8 mouse cellular contexts compared by ENCODE assay signal in the genomic region with DNA sequence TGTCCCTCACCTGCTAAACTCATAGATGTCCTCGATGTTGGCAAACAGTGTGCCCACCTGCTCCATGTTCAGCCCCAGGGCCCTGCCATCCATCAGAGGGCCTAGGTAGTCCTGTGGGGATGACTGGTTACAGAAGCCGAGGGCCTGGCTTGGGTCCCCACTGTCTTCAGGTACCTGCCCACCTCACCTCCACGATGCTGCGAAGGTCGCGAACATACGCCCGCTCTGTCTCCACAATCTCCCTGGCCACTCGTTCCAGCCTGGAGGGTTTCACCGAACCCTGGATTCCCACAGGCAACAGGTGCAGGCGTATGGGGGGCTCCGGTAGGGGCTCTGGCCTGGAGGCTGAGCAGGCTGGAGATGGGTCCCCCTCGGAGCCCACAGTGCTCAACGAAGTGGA. TPM values are rescaled to one million over a fixed set of nuclear protein-coding genes. Genes with fewer than 3 reads are reported as not detected.
DNase-seq lines count a peak whose midpoint lies in the region; ATAC-seq and TF ChIP-seq lines count a peak whose summit lies in the region.

No protein-coding gene starts in this region.

- intact Hi-C loops in heart, postnatal 10 days (cut with DNase I), result loop anchor here (1.0 to 10.0 kb wide), 2 partner anchors 20 to 585 kb away; partner anchors contain the start of gene Rps16

- H3K27ac ChIP-seq in heart, embryonic 13.5 days (replicated peaks), result no peak overlapping the region
- H3K27ac ChIP-seq in brown adipose tissue, adult 24 weeks (replicated peaks; ENCODE audit: low read depth, low read length), result no peak overlapping the region
- H3K27ac ChIP-seq in forebrain, embryonic 15.5 days (replicated peaks), result no peak overlapping the region
- H3K27ac ChIP-seq in limb, embryonic 14.5 days (replicated peaks; ENCODE audit: low read depth, low read length), result no peak overlapping the region

- WGBS in heart, embryonic 13.5 days, result 92% methylated on average over 14 of the region's 14 CpGs
- WGBS in forebrain, embryonic 15.5 days, result 94% methylated on average over 14 of the region's 14 CpGs
- WGBS in limb, embryonic 14.5 days, result 87% methylated on average over 14 of the region's 14 CpGs

- no peaks in the 10 kb centered on the region for H3K27me3 ChIP-seq in heart, embryonic 13.5 days (replicated peaks)
- H3K27me3 ChIP-seq in forebrain, embryonic 15.5 days, result no peaks in the 10 kb centered on the region
- no peaks in the 10 kb centered on the region for H3K27me3 ChIP-seq in limb, embryonic 14.5 days (ENCODE audit: control insufficient read depth, insufficient read depth, low read length)

- peaks cover 55% of the 10 kb centered on the region for H3K36me3 ChIP-seq in heart, embryonic 13.5 days
- H3K36me3 ChIP-seq in forebrain, embryonic 15.5 days, result peaks cover 33% of the 10 kb centered on the region
- H3K36me3 ChIP-seq in limb, embryonic 14.5 days (ENCODE audit: control insufficient read depth, insufficient read depth, low read length), result peaks cover 50% of the 10 kb centered on the region

- ATAC-seq in heart, embryonic 13.5 days (ENCODE audit: extremely low read depth, insufficient number of reproducible peaks, low FRiP score, low TSS enrichment), result no peak
- no peak for ATAC-seq in forebrain, embryonic 15.5 days (replicated peaks)
- ATAC-seq in limb, embryonic 14.5 days (ENCODE audit: low FRiP score, low read depth), result no peak

- peak overlapping the region; percentile 87 for H3K4me2 ChIP-seq in heart, embryonic 13.5 days
- peak overlapping the region; percentile 79 for H3K4me2 ChIP-seq in forebrain, embryonic 15.5 days (replicated peaks)
- peak overlapping the region; percentile 95 for H3K4me2 ChIP-seq in limb, embryonic 14.5 days (replicated peaks; ENCODE audit: low read depth, low read length, severe bottlenecking)

- peaks cover 41% of the 10 kb centered on the region for H3K4me1 ChIP-seq in heart, embryonic 13.5 days
- H3K4me1 ChIP-seq in brown adipose tissue, adult 24 weeks (ENCODE audit: control insufficient read depth, insufficient read depth, insufficient read length, low read length), result peaks cover 6% of the 10 kb centered on the region; the same call in 1 of the 2 replicates
- peaks cover 37% of the 10 kb centered on the region for H3K4me1 ChIP-seq in forebrain, embryonic 15.5 days
- H3K4me1 ChIP-seq in limb, embryonic 14.5 days (ENCODE audit: control insufficient read depth, insufficient read depth, low read length), result peaks cover 19% of the 10 kb centered on the region

- H3K9ac ChIP-seq in heart, embryonic 13.5 days, result peak overlapping the region; percentile 97
- 0 out of 2 replicates have a peak overlapping the region, but pooled peaks have one; percentile 74 for H3K9ac ChIP-seq in forebrain, embryonic 15.5 days (replicated peaks)
- H3K9ac ChIP-seq in limb, embryonic 14.5 days (ENCODE audit: low read depth, low read length, severe bottlenecking), result peak overlapping the region; percentile 88

- no peak for DNase-seq in heart, postnatal 10 days
- no peak for DNase-seq in limb, embryonic 14.5 days (ENCODE audit: low spot score)
- no peak for DNase-seq in frontal cortex, postnatal 10 days (ENCODE audit: low spot score in 2 of 2)
- no peak for DNase-seq in gastrocnemius, adult 8-10 months (ENCODE audit: low spot score in 2 of 2)
- no peak for DNase-seq in right cerebral cortex, postnatal 36 days (ENCODE audit: low spot score in 2 of 2)

- H3K9me3 ChIP-seq in heart, embryonic 13.5 days, result no peaks in the 10 kb centered on the region
- H3K9me3 ChIP-seq in forebrain, embryonic 15.5 days, result no peaks in the 10 kb centered on the region
- no peaks in the 10 kb centered on the region for H3K9me3 ChIP-seq in limb, embryonic 14.5 days (ENCODE audit: control insufficient read depth, low read length)

- TF ChIP-seq POLR2A in limb, embryonic 14.5 days (IDR thresholded peaks at IDR 0.05; ENCODE audit: borderline replicate concordance, extremely low read depth, insufficient read depth, insufficient read length), result no peak

- peak overlapping the region; percentile 88 for H3K4me3 ChIP-seq in heart, embryonic 13.5 days
- peak overlapping the region; percentile 91 for H3K4me3 ChIP-seq in brown adipose tissue, adult 24 weeks (ENCODE audit: insufficient read depth, low read depth, low read length)
- H3K4me3 ChIP-seq in forebrain, embryonic 15.5 days, result peak overlapping the region; percentile 80
- peak overlapping the region; percentile 82 for H3K4me3 ChIP-seq in limb, embryonic 14.5 days (replicated peaks; ENCODE audit: low read length)

RNA-seq across cellular contexts. Expression of gene Plekhg2, which starts 2.3 kb away (rescaled TPM):
- 43.5 and 49.3 TPM in 2 replicates for polyA plus RNA-seq in heart, embryonic 13.5 days (2015; fragmentation: Nextera tagmentation; extraction: Ambion mirVana)
- 10 to 100 TPM; 36.0 to 42.3 TPM for total RNA-seq in heart, postnatal 10 days (2021)
- polyA plus RNA-seq in brown adipose tissue, adult 24 weeks (2012; ENCODE audit: insufficient read depth, insufficient read length, missing spikeins), result 3.1 and 3.5 TPM in 2 replicates
- polyA plus RNA-seq in forebrain, embryonic 15.5 days (2015; fragmentation: Nextera tagmentation; extraction: Ambion mirVana), result 42.8 and 47.8 TPM in 2 replicates
- polyA plus RNA-seq in limb, embryonic 14.5 days (2012; rRNA removed), result 67.3 and 87.8 TPM in 2 replicates
- 59.0 and 69.1 TPM in 2 replicates for polyA plus RNA-seq in limb, embryonic 14.5 days (2014; fragmentation: Nextera tagmentation; extraction: Ambion mirVana)
- total RNA-seq in gastrocnemius, adult 8-10 months (2022), result 1 to 10 TPM; 2.0 to 3.3 (median 2.6) TPM

RNA-seq across cellular contexts. Expression of gene Zfp36, which starts 10.0 kb away (rescaled TPM):
- polyA plus RNA-seq in heart, embryonic 13.5 days (2015; fragmentation: Nextera tagmentation; extraction: Ambion mirVana), result 11.9 and 13.6 TPM in 2 replicates
- total RNA-seq in heart, postnatal 10 days (2021), result 10 to 100 TPM; 12.7 to 15.8 TPM
- 25.1 and 70.2 TPM in 2 replicates for polyA plus RNA-seq in brown adipose tissue, adult 24 weeks (2012; ENCODE audit: insufficient read depth, insufficient read length, missing spikeins)
- polyA plus RNA-seq in forebrain, embryonic 15.5 days (2015; fragmentation: Nextera tagmentation; extraction: Ambion mirVana), result 5.6 and 5.7 TPM in 2 replicates
- polyA plus RNA-seq in limb, embryonic 14.5 days (2012; rRNA removed), result 12.3 and 19.0 TPM in 2 replicates
- polyA plus RNA-seq in limb, embryonic 14.5 days (2014; fragmentation: Nextera tagmentation; extraction: Ambion mirVana), result 16.0 TPM in 2 replicates
- 10 to 100 TPM in 2 of 4 experiments, 1 to 10 TPM in 2; 6.5 to 25.6 (median 9.0) TPM for total RNA-seq in gastrocnemius, adult 8-10 months (2022)

RNA-seq across cellular contexts. Expression of gene Rps16, which starts 19.6 kb away (rescaled TPM):
- 599 and 651 TPM in 2 replicates for polyA plus RNA-seq in heart, embryonic 13.5 days (2015; fragmentation: Nextera tagmentation; extraction: Ambion mirVana)
- 100 to 1,000 TPM; 768 to 852 TPM for total RNA-seq in heart, postnatal 10 days (2021)
- 404 and 482 TPM in 2 replicates for polyA plus RNA-seq in brown adipose tissue, adult 24 weeks (2012; ENCODE audit: insufficient read depth, insufficient read length, missing spikeins)
- 514 and 544 TPM in 2 replicates for polyA plus RNA-seq in forebrain, embryonic 15.5 days (2015; fragmentation: Nextera tagmentation; extraction: Ambion mirVana)
- polyA plus RNA-seq in limb, embryonic 14.5 days (2012; rRNA removed), result 1,848 and 2,127 TPM in 2 replicates
- 1,280 and 1,345 TPM in 2 replicates for polyA plus RNA-seq in limb, embryonic 14.5 days (2014; fragmentation: Nextera tagmentation; extraction: Ambion mirVana)
- total RNA-seq in gastrocnemius, adult 8-10 months (2022), result 100 to 1,000 TPM; 442 to 558 (median 490) TPM

RNA-seq across cellular contexts. Expression of gene Med29, which starts 22.5 kb away (rescaled TPM):
- 49.9 and 54.2 TPM in 2 replicates for polyA plus RNA-seq in heart, embryonic 13.5 days (2015; fragmentation: Nextera tagmentation; extraction: Ambion mirVana)
- total RNA-seq in heart, postnatal 10 days (2021), result 10 to 100 TPM; 20.7 to 22.6 TPM
- 18.4 and 20.2 TPM in 2 replicates for polyA plus RNA-seq in brown adipose tissue, adult 24 weeks (2012; ENCODE audit: insufficient read depth, insufficient read length, missing spikeins)
- 44.6 and 46.9 TPM in 2 replicates for polyA plus RNA-seq in forebrain, embryonic 15.5 days (2015; fragmentation: Nextera tagmentation; extraction: Ambion mirVana)
- polyA plus RNA-seq in limb, embryonic 14.5 days (2012; rRNA removed), result 47.5 and 61.6 TPM in 2 replicates
- polyA plus RNA-seq in limb, embryonic 14.5 days (2014; fragmentation: Nextera tagmentation; extraction: Ambion mirVana), result 46.6 and 49.9 TPM in 2 replicates
- total RNA-seq in gastrocnemius, adult 8-10 months (2022), result 10 to 100 TPM; 19.3 to 24.6 (median 20.5) TPM

RNA-seq across cellular contexts. Expression of gene Paf1, which starts 22.7 kb away (rescaled TPM):
- polyA plus RNA-seq in heart, embryonic 13.5 days (2015; fragmentation: Nextera tagmentation; extraction: Ambion mirVana), result 73.4 and 75.1 TPM in 2 replicates
- 10 to 100 TPM; 41.7 to 51.2 TPM for total RNA-seq in heart, postnatal 10 days (2021)
- 50.4 and 62.6 TPM in 2 replicates for polyA plus RNA-seq in brown adipose tissue, adult 24 weeks (2012; ENCODE audit: insufficient read depth, insufficient read length, missing spikeins)
- polyA plus RNA-seq in forebrain, embryonic 15.5 days (2015; fragmentation: Nextera tagmentation; extraction: Ambion mirVana), result 98.0 and 106 TPM in 2 replicates
- 97.8 and 102 TPM in 2 replicates for polyA plus RNA-seq in limb, embryonic 14.5 days (2012; rRNA removed)
- polyA plus RNA-seq in limb, embryonic 14.5 days (2014; fragmentation: Nextera tagmentation; extraction: Ambion mirVana), result 54.2 and 63.1 TPM in 2 replicates
- total RNA-seq in gastrocnemius, adult 8-10 months (2022), result 10 to 100 TPM; 19.8 to 32.6 (median 24.8) TPM
